Mouse (Mus musculus) heart, postnatal 0 days (tissue): ENCODE measurements around the gene Hibadh. TPM values are rescaled to one million over a fixed set of nuclear protein-coding genes. Genes with fewer than 3 reads are reported as not detected.

ENCODE experiments used
- ATAC-seq: fragments of 200-750 bp; cut with Nextera tagmentation; 2 replicates; pipeline ENCODE4 v1.8.0; 2017; ENCODE audit warnings: low read depth, moderate number of reproducible peaks, moderate library complexity; ENCODE audit not compliant: insufficient read depth
- DNase-seq: peaks from one replicate; pipeline ENCODE4 v3.0.0-alpha.2; 2016; ENCODE audit warnings: low spot score
- H3K27ac ChIP-seq: fragments of 300-500 bp; sonication (generic); 2 replicates; pipeline ENCODE4 v1.5.1; 2014; ENCODE audit warnings: low read depth, mild to moderate bottlenecking
- H3K27me3 ChIP-seq: fragments of 300-500 bp; sonication (generic); 2 replicates; pipeline ENCODE4 v1.6.1; 2014; ENCODE audit warnings: low read length, mixed read lengths; ENCODE audit not compliant: control insufficient read depth, insufficient read depth
- H3K36me3 ChIP-seq: fragments of 300-500 bp; sonication (generic); replicated peaks from 2 replicates; pipeline ENCODE4 v1.6.1; 2014; ENCODE audit warnings: low read length, mixed read lengths; ENCODE audit not compliant: control insufficient read depth, insufficient read depth
- H3K4me1 ChIP-seq: fragments of 300-500 bp; sonication (generic); 2 replicates; pipeline ENCODE4 v1.6.1; 2014; ENCODE audit warnings: antibody characterized with exemption; ENCODE audit not compliant: control insufficient read depth, insufficient read depth
- H3K4me2 ChIP-seq: fragments of 300-500 bp; sonication (generic); 2 replicates; pipeline ENCODE4 v1.6.1; 2014; ENCODE audit warnings: low read depth, mild to moderate bottlenecking, low read length, moderate library complexity
- H3K4me3 ChIP-seq: fragments of 300-500 bp; sonication (generic); 2 replicates; pipeline ENCODE4 v1.5.1; 2014; ENCODE audit warnings: low read depth, low read length
- H3K9ac ChIP-seq: fragments of 300-500 bp; sonication (generic); replicated peaks from 2 replicates; pipeline ENCODE4 v1.6.1; 2014; ENCODE audit warnings: low read depth, low read length, mixed read lengths
- H3K9me3 ChIP-seq: fragments of 300-500 bp; sonication (generic); replicated peaks from 2 replicates; pipeline ENCODE4 v1.6.1; 2016; ENCODE audit warnings: low read length; ENCODE audit not compliant: control insufficient read depth
- CTCF ChIP-seq: IDR thresholded peaks from 2 replicates; pipeline ENCODE4 v1.5.1; 2016; ENCODE audit warnings: antibody characterized with exemption, control low read depth, low read depth
- EP300 ChIP-seq: IDR thresholded peaks from 2 replicates; pipeline ENCODE4 v1.6.1; 2016; ENCODE audit warnings: antibody characterized with exemption, low read depth
- WGBS: fragments of 180-500 bp; shearing (Covaris S2); extraction: QIAGEN DNeasy Blood & Tissue Kit; methylation state at CpG from one replicate; pipeline ENCODE4 v1.1.7; 2014; 5-methylcytosine and 5-hydroxymethylcytosine counted together
- polyA plus RNA-seq: library from polyadenylated mRNA; unstranded; fragments of >200 nt; fragmentation: Nextera tagmentation; extraction: Ambion mirVana; gene quantifications from 2 replicates; pipeline ENCODE4 v1.2.1, GENCODE M21; 2015
- total RNA-seq: library from RNA; depleted of rRNA; stranded (reverse); fragments of >200 nt; gene quantifications from 2 replicates; pipeline ENCODE4 v1.2.3, GENCODE M21; 2014; ENCODE audit warnings: low replicate concordance

Hibadh gene
- total and polyA plus RNA-seq, 2 experiments from 2014 or later: 111 to 228 TPM

GRCm38 (mm10) chr6:52584383-52584782 is 55.8 kb downstream of the Hibadh start:
- WGBS: 36% methylated on average over 8 of the region's 8 CpGs
- TF ChIP-seq EP300 (no peak), CTCF (no peak)
- no peak overlapping the region for H3K27ac ChIP-seq
- no peaks in the 10 kb centered on the region for H3K9me3 ChIP-seq
- DNase-seq: no peak
- no peak overlapping the region for H3K9ac ChIP-seq
- no peaks in the 10 kb centered on the region for H3K27me3 ChIP-seq
- ATAC-seq: peak; percentile 44; the same call in 1 of the 2 replicates
- no peaks in the 10 kb centered on the region for H3K4me1 ChIP-seq
- H3K4me3 ChIP-seq: no peak overlapping the region
- H3K4me2 ChIP-seq: no peak overlapping the region
- H3K36me3 ChIP-seq: peaks cover 12% of the 10 kb centered on the region

GRCm38 (mm10) chr6:52581081-52581480 is 59.1 kb downstream of the Hibadh start:
- WGBS: 94% methylated on average over 4 of the region's 4 CpGs
- DNase-seq (no peak), ATAC-seq (no peak)

GRCm38 (mm10) chr6:52578322-52578721 is 61.9 kb downstream of the Hibadh start:
- no peak for ATAC-seq
- no peak for DNase-seq
- Histone ChIP-seq H3K27ac (no peak overlapping the region), H3K27me3 (no peaks in the 10 kb centered on the region), H3K9me3 (no peaks in the 10 kb centered on the region), H3K4me2 (no peak overlapping the region), H3K4me1 (0 out of 2 replicates have a peak, but pooled peaks cover 7% of the 10 kb centered on the region), H3K9ac (no peak overlapping the region), H3K36me3 (no peaks in the 10 kb centered on the region), H3K4me3 (no peak overlapping the region)
- no peak for TF ChIP-seq EP300
- no peak for TF ChIP-seq CTCF
- 56% methylated on average over 2 of the region's 2 CpGs for WGBS

More at GRCm38 (mm10) chr6:52581081-52581480, 59.1 kb downstream of the Hibadh start:
- Histone ChIP-seq H3K27ac (no peak overlapping the region), H3K4me3 (no peak overlapping the region), H3K4me1 (0 out of 2 replicates have a peak, but pooled peaks cover 7% of the 10 kb centered on the region), H3K27me3 (no peaks in the 10 kb centered on the region), H3K9me3 (no peaks in the 10 kb centered on the region), H3K4me2 (no peak overlapping the region), H3K9ac (no peak overlapping the region), H3K36me3 (no peaks in the 10 kb centered on the region)
- TF ChIP-seq CTCF (no peak), EP300 (no peak)

- Histone ChIP-seq H3K27me3 (no peaks in the 10 kb centered on the region), H3K4me1 (0 out of 2 replicates have a peak, but pooled peaks cover 7% of the 10 kb centered on the region), H3K27ac (no peak overlapping the region), H3K9ac (no peak overlapping the region), H3K36me3 (no peaks in the 10 kb centered on the region), H3K4me2 (no peak overlapping the region), H3K4me3 (no peak overlapping the region), H3K9me3 (no peaks in the 10 kb centered on the region)
- WGBS: 24% methylated on average over 4 of the region's 4 CpGs
- no peak for ATAC-seq
- TF ChIP-seq EP300 (no peak), CTCF (peak; percentile 58)
- peak; percentile 54 for DNase-seq
Observed at GRCm38 (mm10) chr6:52577270-52577669, 62.9 kb downstream of the Hibadh start.

- Histone ChIP-seq H3K4me2 (no peak overlapping the region), H3K27me3 (no peaks in the 10 kb centered on the region), H3K4me3 (no peak overlapping the region), H3K9me3 (no peaks in the 10 kb centered on the region), H3K27ac (no peak overlapping the region), H3K36me3 (peaks cover 11% of the 10 kb centered on the region; the same call in 1 of the 2 replicates), H3K9ac (no peak overlapping the region), H3K4me1 (no peaks in the 10 kb centered on the region)
- no peak for ATAC-seq
- TF ChIP-seq CTCF: no peak
- TF ChIP-seq EP300: no peak
- WGBS: 92% methylated on average over 6 of the region's 6 CpGs
- DNase-seq: no peak
Observed at GRCm38 (mm10) chr6:52568706-52569105, 71.5 kb downstream of the Hibadh start.
